In genomic region chr4:109978068-109978857, GRCm38 (mm10) we compare ENCODE assay signal across 8 mouse cellular contexts. TPM values are rescaled to one million over a fixed set of nuclear protein-coding genes. Genes with fewer than 3 reads are reported as not detected.
DNase-seq lines count a peak whose midpoint lies in the region; ATAC-seq lines count a peak whose summit lies in the region.

No protein-coding gene starts in this region.

- peak overlapping the region; percentile 46 for H3K4me3 ChIP-seq in embryonic facial prominence, embryonic 15.5 days (replicated peaks)
- peak overlapping the region; percentile 64 for H3K4me3 ChIP-seq in limb, embryonic 10.5 days

- no peaks in the 10 kb centered on the region for H3K36me3 ChIP-seq in embryonic facial prominence, embryonic 15.5 days
- no peaks in the 10 kb centered on the region for H3K36me3 ChIP-seq in limb, embryonic 10.5 days

- H3K4me1 ChIP-seq in embryonic facial prominence, embryonic 15.5 days = peaks cover 49% of the 10 kb centered on the region
- peaks cover 57% of the 10 kb centered on the region for H3K4me1 ChIP-seq in limb, embryonic 10.5 days

- 0 out of 2 replicates have a peak, but pooled peaks cover 3% of the 10 kb centered on the region for H3K9me3 ChIP-seq in embryonic facial prominence, embryonic 15.5 days (replicated peaks)
- H3K9me3 ChIP-seq in limb, embryonic 10.5 days (replicated peaks) = no peaks in the 10 kb centered on the region

- DNase-seq in kidney, postnatal 4 days = peak; percentile 32 to 35
- DNase-seq in kidney, adult 9 months = no peak
- no peak for DNase-seq in limb, embryonic 10.5 days (ENCODE audit: low spot score)
- DNase-seq in retina, embryonic 14.5 days (ENCODE audit: low spot score) = peak; percentile 21
- no peak for DNase-seq in cerebellum, adult 18-20 months
- no peak for DNase-seq in thymus, postnatal 0 days (ENCODE audit: low spot score)
- DNase-seq in layer of hippocampus, adult 9-11 months = no peak

- H3K9ac ChIP-seq in embryonic facial prominence, embryonic 15.5 days = no peak overlapping the region

- peak overlapping the region; percentile 70 for H3K4me2 ChIP-seq in embryonic facial prominence, embryonic 15.5 days (replicated peaks)

- ATAC-seq in embryonic facial prominence, embryonic 15.5 days (ENCODE audit: insufficient number of reproducible peaks, low FRiP score, low TSS enrichment, low read depth) = peak; percentile 9; the same call in 1 of the 2 replicates

- 2% methylated on average over 55 of the region's 56 CpGs for WGBS in embryonic facial prominence, embryonic 15.5 days
- WGBS in limb, embryonic 10.5 days = under 1% methylated on average over 56 of the region's 56 CpGs

- no peak overlapping the region for H3K27ac ChIP-seq in embryonic facial prominence, embryonic 15.5 days (replicated peaks)
- H3K27ac ChIP-seq in limb, embryonic 10.5 days = peak overlapping the region; percentile 83

- H3K27me3 ChIP-seq in embryonic facial prominence, embryonic 15.5 days = peaks cover 98% of the 10 kb centered on the region
- peaks cover 100% of the 10 kb centered on the region for H3K27me3 ChIP-seq in limb, embryonic 10.5 days (ENCODE audit: low read depth, poor library complexity, severe bottlenecking)

RNA-seq across cellular contexts. Expression of gene Dmrta2, which starts 0.4 kb away (rescaled TPM):
- 0.50 and 0.89 TPM in 2 replicates for polyA plus RNA-seq in embryonic facial prominence, embryonic 15.5 days (2015; fragmentation: Nextera tagmentation; extraction: Ambion mirVana)
- polyA plus RNA-seq in limb, embryonic 10.5 days (2016; fragmentation: Nextera tagmentation; extraction: Ambion mirVana) = 0.20 TPM in 2 replicates
- polyA plus RNA-seq in thymus, postnatal 0 days (2015; fragmentation: Nextera tagmentation; extraction: Ambion mirVana) = 0.06 TPM in 1 of 2 replicates, not detected in the other

Comparison
In these comparisons a context has a peak if more than half of its experiments do, and no peak if none do; other contexts are left out.
1. DNase-seq: peak in kidney, postnatal 4 days (2 of 2) and retina, embryonic 14.5 days (single experiment); none in kidney, adult 9 months (single experiment), limb, embryonic 10.5 days (single experiment), cerebellum, adult 18-20 months (0 of 2), thymus, postnatal 0 days (single experiment) and layer of hippocampus, adult 9-11 months (single experiment).